ENCODE assay signal across 8 mouse cellular contexts in genomic region chr11:3453467-3453866, GRCm38 (mm10). TPM values are rescaled to one million over a fixed set of nuclear protein-coding genes. Genes with fewer than 3 reads are reported as not detected.
DNase-seq lines count a peak whose midpoint lies in the region; ATAC-seq and TF ChIP-seq lines count a peak whose summit lies in the region.

No protein-coding gene starts in this region.

- no peak for TF ChIP-seq POLR2A in small intestine, adult 2 months (IDR thresholded peaks at IDR 0.05; ENCODE audit: low read depth, low read length)

- H3K27ac ChIP-seq in heart, embryonic 14.5 days (replicated peaks in 1 of 2; ENCODE audit: control insufficient read depth in 1 of 2, insufficient read depth in 1 of 2, low read depth in 2 of 2, low read length in 2 of 2) = no peak overlapping the region
- H3K27ac ChIP-seq in limb, embryonic 15.5 days = no peak overlapping the region
- H3K27ac ChIP-seq in small intestine, adult 2 months (ENCODE audit: insufficient read depth, low read depth, low read length) = 0 out of 2 replicates have a peak overlapping the region, but pooled peaks have one; percentile 13

- peaks cover 14% of the 10 kb centered on the region for H3K36me3 ChIP-seq in heart, embryonic 14.5 days (ENCODE audit: control insufficient read depth, insufficient read depth, low read length)
- peaks cover 12% of the 10 kb centered on the region for H3K36me3 ChIP-seq in limb, embryonic 15.5 days
- H3K36me3 ChIP-seq in small intestine, adult 2 months (ENCODE audit: control insufficient read depth, insufficient read depth, low read length) = 0 out of 2 replicates have a peak, but pooled peaks cover 2% of the 10 kb centered on the region

- intact Hi-C loops in heart, postnatal 36 days (cut with DNase I) = loop anchor here (2.0 kb wide), 2 partner anchors 45 to 67 kb away; partner anchors contain the start of gene Limk2

- no peak for TF ChIP-seq CTCF in small intestine, adult 2 months (IDR thresholded peaks at IDR 0.05; ENCODE audit: extremely low read depth, insufficient read length, insufficient replicate concordance, low read depth, low read length)

- H3K27me3 ChIP-seq in heart, embryonic 14.5 days (ENCODE audit: control insufficient read depth, insufficient read depth, low read length) = no peaks in the 10 kb centered on the region
- no peaks in the 10 kb centered on the region for H3K27me3 ChIP-seq in limb, embryonic 15.5 days
- H3K27me3 ChIP-seq in small intestine, adult 2 months (ENCODE audit: control insufficient read depth, insufficient read depth, low read length) = no peaks in the 10 kb centered on the region

- H3K9ac ChIP-seq in heart, embryonic 14.5 days (ENCODE audit: low read length) = no peak overlapping the region
- H3K9ac ChIP-seq in limb, embryonic 15.5 days = no peak overlapping the region

- 62% methylated on average over 6 of the region's 6 CpGs for WGBS in heart, embryonic 14.5 days
- WGBS in limb, embryonic 15.5 days = 65% methylated on average over 6 of the region's 6 CpGs
- 29% methylated on average over 6 of the region's 6 CpGs for WGBS in small intestine, adult 2 months

- H3K4me1 ChIP-seq in heart, embryonic 14.5 days (ENCODE audit: control insufficient read depth in 2 of 2, insufficient read depth in 2 of 2, low read length in 2 of 2) = peaks cover 3 to 13% of the 10 kb centered on the region in 2 experiments
- peaks cover 14% of the 10 kb centered on the region for H3K4me1 ChIP-seq in limb, embryonic 15.5 days
- peaks cover 15% of the 10 kb centered on the region for H3K4me1 ChIP-seq in small intestine, adult 2 months (ENCODE audit: control insufficient read depth, insufficient read depth, insufficient read length, low read length)

- no peaks in the 10 kb centered on the region for H3K9me3 ChIP-seq in heart, embryonic 14.5 days (ENCODE audit: control insufficient read depth, low read length)
- no peaks in the 10 kb centered on the region for H3K9me3 ChIP-seq in limb, embryonic 15.5 days

- peak overlapping the region in 1 of 2 experiments; percentile 68; a peak in 1 of 4 replicates for H3K4me3 ChIP-seq in heart, embryonic 14.5 days (ENCODE audit: control insufficient read depth in 1 of 2, insufficient read depth in 1 of 2, low read depth in 1 of 2, low read length in 2 of 2)
- peak overlapping the region; percentile 95 for H3K4me3 ChIP-seq in limb, embryonic 15.5 days
- H3K4me3 ChIP-seq in small intestine, adult 2 months (ENCODE audit: low read depth, low read length) = peak overlapping the region; percentile 16; the same call in 1 of the 2 replicates

- peak overlapping the region; percentile 65 for H3K4me2 ChIP-seq in heart, embryonic 14.5 days (ENCODE audit: low read length)
- peak overlapping the region; percentile 77 for H3K4me2 ChIP-seq in limb, embryonic 15.5 days

- no peak for ATAC-seq in heart, embryonic 14.5 days (ENCODE audit: insufficient number of reproducible peaks, insufficient read depth, low FRiP score, low read depth)
- ATAC-seq in limb, embryonic 15.5 days (ENCODE audit: insufficient number of reproducible peaks, low FRiP score, low TSS enrichment, low read depth) = no peak
- ATAC-seq in inflammation-experienced regulatory T-cells, adult 6 months = no peak

- DNase-seq in heart, postnatal 36 days = no peak
- peak; percentile 69 for DNase-seq in cerebellum, adult 11 months
- peak; percentile 11 for DNase-seq in heart, postnatal 4 days
- DNase-seq in embryo, embryonic 10.5 days (ENCODE audit: low spot score) = no peak

RNA-seq across cellular contexts. Expression of gene Rnf185, which starts 1.3 kb away (rescaled TPM):
- 31.3 and 32.5 TPM in 2 replicates for polyA plus RNA-seq in heart, embryonic 14.5 days (2014; fragmentation: Nextera tagmentation; extraction: Ambion mirVana)
- 10 to 100 TPM; 18.6 to 20.3 TPM for total RNA-seq in heart, postnatal 36 days (2021)
- total RNA-seq in heart, postnatal 4 days (2021) = 10 to 100 TPM; 26.7 to 28.9 TPM
- polyA plus RNA-seq in limb, embryonic 15.5 days (2015; fragmentation: Nextera tagmentation; extraction: Ambion mirVana) = 32.8 and 35.7 TPM in 2 replicates
- 13.5 and 29.8 TPM in 2 replicates for polyA plus RNA-seq in small intestine, adult 2 months (2012; rRNA removed)
- 10 to 100 TPM; 16.8 to 28.4 (median 21.9) TPM for polyA plus RNA-seq in inflammation-experienced regulatory T-cells, adult 6 months (2017; shearing (Covaris generic))

RNA-seq across cellular contexts. Expression of gene Pla2g3, which starts 34.6 kb away (rescaled TPM):
- 0.20 and 0.34 TPM in 2 replicates for polyA plus RNA-seq in heart, embryonic 14.5 days (2014; fragmentation: Nextera tagmentation; extraction: Ambion mirVana)
- not detected for total RNA-seq in heart, postnatal 36 days (2021)
- under 1 TPM; 0.11 to 0.24 TPM for total RNA-seq in heart, postnatal 4 days (2021)
- 1.6 and 2.3 TPM in 2 replicates for polyA plus RNA-seq in limb, embryonic 15.5 days (2015; fragmentation: Nextera tagmentation; extraction: Ambion mirVana)
- 0.18 and 0.48 TPM in 2 replicates for polyA plus RNA-seq in small intestine, adult 2 months (2012; rRNA removed)
- polyA plus RNA-seq in inflammation-experienced regulatory T-cells, adult 6 months (2017; shearing (Covaris generic)) = under 1 TPM in 2 of 3 experiments, not detected in 1; 0.12 to 0.28 TPM

RNA-seq across cellular contexts. Expression of gene Limk2, which starts 44.5 kb away (rescaled TPM):
- 58.1 and 60.3 TPM in 2 replicates for polyA plus RNA-seq in heart, embryonic 14.5 days (2014; fragmentation: Nextera tagmentation; extraction: Ambion mirVana)
- total RNA-seq in heart, postnatal 36 days (2021) = 10 to 100 TPM; 17.6 to 24.8 TPM
- total RNA-seq in heart, postnatal 4 days (2021) = 10 to 100 TPM; 31.8 to 34.4 TPM
- 102 and 108 TPM in 2 replicates for polyA plus RNA-seq in limb, embryonic 15.5 days (2015; fragmentation: Nextera tagmentation; extraction: Ambion mirVana)
- polyA plus RNA-seq in small intestine, adult 2 months (2012; rRNA removed) = 40.1 and 70.5 TPM in 2 replicates
- polyA plus RNA-seq in inflammation-experienced regulatory T-cells, adult 6 months (2017; shearing (Covaris generic)) = 10 to 100 TPM; 84.8 to 90.3 (median 87.8) TPM

RNA-seq across cellular contexts. Expression of gene Inpp5j, which starts 51.2 kb away (rescaled TPM):
- 8.1 and 8.2 TPM in 2 replicates for polyA plus RNA-seq in heart, embryonic 14.5 days (2014; fragmentation: Nextera tagmentation; extraction: Ambion mirVana)
- total RNA-seq in heart, postnatal 36 days (2021) = 10 to 100 TPM; 15.7 to 25.8 TPM
- 10 to 100 TPM; 17.2 to 21.1 TPM for total RNA-seq in heart, postnatal 4 days (2021)
- 0.65 and 0.79 TPM in 2 replicates for polyA plus RNA-seq in limb, embryonic 15.5 days (2015; fragmentation: Nextera tagmentation; extraction: Ambion mirVana)
- polyA plus RNA-seq in small intestine, adult 2 months (2012; rRNA removed) = 12.9 and 22.5 TPM in 2 replicates
- not detected for polyA plus RNA-seq in inflammation-experienced regulatory T-cells, adult 6 months (2017; shearing (Covaris generic))

Comparison
In these comparisons a context has a peak if more than half of its experiments do, and no peak if none do; other contexts are left out.
1. DNase-seq: peak in cerebellum, adult 11 months (single experiment) and heart, postnatal 4 days (single experiment); none in heart, postnatal 36 days (0 of 2) and embryo, embryonic 10.5 days (single experiment).